In genomic region chr7:114058166-114058565, GRCm38 (mm10) we compare ENCODE assay signal across 28 mouse cellular contexts.
"Had no signal": no experiment of that assay in that cellular context is flagged by ENCODE, and none has a peak within 500 bp of the region (broad histone marks: within the 10 kb centered on the region; RNA-seq: fewer than 3 reads in every experiment).

No protein-coding gene starts in this region.

- H3K27me3 ChIP-seq: heart, embryonic 12.5 days; hindbrain, embryonic 12.5 days; intestine, embryonic 15.5 days; limb, embryonic 12.5 days; liver, embryonic 13.5 days; liver, embryonic 15.5 days had no signal

- H3K36me3 ChIP-seq: hindbrain, embryonic 12.5 days; intestine, embryonic 15.5 days had no signal

- H3K4me3 ChIP-seq: gastrocnemius, adult 2 months; heart, embryonic 10.5 days; heart, embryonic 12.5 days; hindbrain, embryonic 10.5 days; hindbrain, embryonic 12.5 days; intestine, embryonic 15.5 days; left cerebral cortex, adult 2 months; limb, embryonic 10.5 days; limb, embryonic 12.5 days; liver, embryonic 13.5 days; liver, embryonic 15.5 days had no signal

- DNase-seq: gastrocnemius, adult 2 months; gastrocnemius, postnatal 10 days; gastrocnemius, postnatal 25 days; heart, adult 18-20 months; heart, postnatal 10 days; heart, postnatal 4 days; kidney, adult 18-20 months; kidney, adult 8-10 months; kidney, postnatal 10 days; kidney, postnatal 25 days; kidney, postnatal 4 days; liver; liver, embryonic 13.5 days; liver, postnatal 0 days had no signal

- H3K9me3 ChIP-seq: heart, embryonic 10.5 days; heart, embryonic 12.5 days; hindbrain, embryonic 10.5 days; hindbrain, embryonic 12.5 days; intestine, embryonic 15.5 days; limb, embryonic 10.5 days; limb, embryonic 12.5 days; liver, embryonic 13.5 days; liver, embryonic 15.5 days had no signal

- ATAC-seq: hindbrain, embryonic 16.5 days; inflammation-experienced regulatory T-cells, adult 6 months; intestine, embryonic 15.5 days; intestine, postnatal 0 days; liver, postnatal 0 days had no signal

- H3K4me1 ChIP-seq: intestine, embryonic 15.5 days; limb, embryonic 10.5 days; limb, embryonic 12.5 days; liver, embryonic 13.5 days; liver, embryonic 15.5 days had no signal

- H3K4me2 ChIP-seq: heart, embryonic 12.5 days; hindbrain, embryonic 12.5 days; hindbrain, embryonic 14.5 days; intestine, embryonic 15.5 days; limb, embryonic 12.5 days; liver, embryonic 11.5 days; liver, embryonic 13.5 days; liver, embryonic 15.5 days had no signal

- H3K9ac ChIP-seq: heart, embryonic 12.5 days; hindbrain, embryonic 12.5 days; hindbrain, embryonic 14.5 days; intestine, embryonic 15.5 days; limb, embryonic 12.5 days; liver, embryonic 13.5 days; liver, embryonic 15.5 days; liver, postnatal 0 days had no signal

- H3K27ac ChIP-seq: gastrocnemius, adult 2 months; heart, embryonic 10.5 days; hindbrain, embryonic 10.5 days; hindbrain, embryonic 12.5 days; hindbrain, embryonic 14.5 days; intestine, embryonic 15.5 days; left cerebral cortex, adult 2 months; limb, embryonic 10.5 days; limb, embryonic 12.5 days; liver, embryonic 13.5 days; liver, embryonic 15.5 days had no signal
